ENCODE assay signal across 9 mouse cellular contexts in genomic region chr15:62092671-62093185, GRCm38 (mm10).
DNase-seq lines count a peak whose midpoint lies in the region; ATAC-seq and TF ChIP-seq lines count a peak whose summit lies in the region.
"Had no signal": no experiment of that assay in that cellular context is flagged by ENCODE, and none has a peak within 500 bp of the region (broad histone marks: within the 10 kb centered on the region; RNA-seq: fewer than 3 reads in every experiment).

No protein-coding gene starts in this region.

- H3K9me3 ChIP-seq in heart, embryonic 11.5 days (replicated peaks; ENCODE audit: control insufficient read depth, low read length), result no peaks in the 10 kb centered on the region
- H3K9me3 ChIP-seq in CH12.LX (replicated peaks; ENCODE audit: low read length), result no peaks in the 10 kb centered on the region
- no peaks in the 10 kb centered on the region for H3K9me3 ChIP-seq in forebrain, embryonic 11.5 days (ENCODE audit: control insufficient read depth, low read length)
- no peaks in the 10 kb centered on the region for H3K9me3 ChIP-seq in limb, embryonic 12.5 days
- no peaks in the 10 kb centered on the region for H3K9me3 ChIP-seq in stomach, embryonic 16.5 days (replicated peaks; ENCODE audit: control insufficient read depth, low read length)
- H3K9me3 ChIP-seq: G1E had no signal

- dilution Hi-C loops in CH12.LX (cut with MboI; ENCODE audit: extremely low pct_ligation_motif_present, extremely low pct_unique_long_range_greater_than_20kb, low sequenced_read_pairs), result no loop called here

- H3K36me3 ChIP-seq in heart, embryonic 11.5 days (ENCODE audit: control insufficient read depth, insufficient read depth, low read length), result no peaks in the 10 kb centered on the region
- peaks cover 13 to 90% of the 10 kb centered on the region in 2 experiments for H3K36me3 ChIP-seq in CH12.LX (replicated peaks in 1 of 2; ENCODE audit: control insufficient read depth in 1 of 2, insufficient read depth in 1 of 2, low read length in 1 of 2)
- no peaks in the 10 kb centered on the region for H3K36me3 ChIP-seq in forebrain, embryonic 11.5 days (ENCODE audit: control insufficient read depth, insufficient read depth, low read length)
- no peaks in the 10 kb centered on the region for H3K36me3 ChIP-seq in limb, embryonic 12.5 days
- H3K36me3 ChIP-seq in stomach, embryonic 16.5 days (ENCODE audit: control insufficient read depth, insufficient read depth, low read length), result no peaks in the 10 kb centered on the region

- H3K27me3 ChIP-seq in heart, embryonic 11.5 days (ENCODE audit: control insufficient read depth, insufficient read depth, low read length), result no peaks in the 10 kb centered on the region
- H3K27me3 ChIP-seq in CH12.LX (replicated peaks), result no peaks in the 10 kb centered on the region
- no peaks in the 10 kb centered on the region for H3K27me3 ChIP-seq in forebrain, embryonic 11.5 days (ENCODE audit: control insufficient read depth, insufficient read depth, low read length)
- H3K27me3 ChIP-seq in limb, embryonic 12.5 days, result no peaks in the 10 kb centered on the region
- H3K27me3 ChIP-seq in stomach, embryonic 16.5 days (ENCODE audit: control insufficient read depth, insufficient read depth, low read length), result no peaks in the 10 kb centered on the region

- WGBS in heart, embryonic 11.5 days (ENCODE audit: insufficient replicate concordance), result 4% methylated on average over 5 of the region's 5 CpGs
- 13% methylated on average over 5 of the region's 5 CpGs for WGBS in forebrain, embryonic 11.5 days
- WGBS in limb, embryonic 12.5 days, result 6% methylated on average over 5 of the region's 5 CpGs
- WGBS in stomach, embryonic 16.5 days, result 17% methylated on average over 5 of the region's 5 CpGs

- no peak for TF ChIP-seq RAD21 in CH12.LX (IDR thresholded peaks at IDR 0.05; ENCODE audit: low read depth, low read length)

- in situ Hi-C loops in CH12.LX (cut with MboI; ENCODE audit: low pct_ligation_motif_present, low pct_unique_long_range_greater_than_20kb, low sequenced_read_pairs), result no loop called here

- H3K4me2 ChIP-seq in heart, embryonic 11.5 days, result no peak overlapping the region
- no peak overlapping the region for H3K4me2 ChIP-seq in CH12.LX (ENCODE audit: insufficient read depth, low read depth, poor library complexity, severe bottlenecking)
- H3K4me2 ChIP-seq in forebrain, embryonic 11.5 days (ENCODE audit: low read depth, low read length, severe bottlenecking), result no peak overlapping the region
- 0 out of 2 replicates have a peak overlapping the region, but pooled peaks have one; percentile 13 for H3K4me2 ChIP-seq in limb, embryonic 12.5 days
- no peak overlapping the region for H3K4me2 ChIP-seq in stomach, embryonic 16.5 days (ENCODE audit: low read depth, low read length)

- no peak for DNase-seq in heart, adult 9 months (ENCODE audit: low spot score in 2 of 2)
- peak; percentile 42 for DNase-seq in CH12.LX (ENCODE audit: extremely low read depth)
- DNase-seq in forebrain, embryonic 11.5 days (ENCODE audit: low spot score), result peak; percentile 52
- no peak for DNase-seq in frontal cortex, postnatal 36 days (ENCODE audit: low spot score in 2 of 2)
- no peak for DNase-seq in right cerebral cortex, postnatal 4 days

- no peak overlapping the region; the same call in 1 of the 2 replicates for H3K27ac ChIP-seq in heart, embryonic 11.5 days (ENCODE audit: low read depth, low read length)
- H3K27ac ChIP-seq in CH12.LX (ENCODE audit: insufficient read depth, low read depth), result peak overlapping the region; percentile 54
- no peak overlapping the region for H3K27ac ChIP-seq in forebrain, embryonic 11.5 days (ENCODE audit: low read depth, low read length)
- H3K27ac ChIP-seq in limb, embryonic 12.5 days, result peak overlapping the region; percentile 46
- H3K27ac ChIP-seq in stomach, embryonic 16.5 days (ENCODE audit: low read length), result no peak overlapping the region

- peaks cover 99% of the 10 kb centered on the region for H3K79me2 ChIP-seq in CH12.LX (replicated peaks; ENCODE audit: control insufficient read depth, extremely low read depth, insufficient read depth, poor library complexity, severe bottlenecking)

- no peak overlapping the region for H3K4me3 ChIP-seq in heart, embryonic 11.5 days (ENCODE audit: low read depth, low read length)
- H3K4me3 ChIP-seq in CH12.LX (replicated peaks in 1 of 3; ENCODE audit: low read depth in 2 of 3, low read length in 2 of 3, poor library complexity in 1 of 3), result no peak overlapping the region
- H3K4me3 ChIP-seq in forebrain, embryonic 11.5 days (ENCODE audit: low read depth, low read length), result no peak overlapping the region
- no peak overlapping the region for H3K4me3 ChIP-seq in limb, embryonic 12.5 days (replicated peaks)
- H3K4me3 ChIP-seq in stomach, embryonic 16.5 days (replicated peaks; ENCODE audit: low read length), result no peak overlapping the region

- no peak; the same call in 1 of the 2 replicates for TF ChIP-seq POLR2A in CH12.LX (IDR thresholded peaks at IDR 0.05; ENCODE audit: low read depth, low read length)

- peaks cover 13% of the 10 kb centered on the region for H3K4me1 ChIP-seq in heart, embryonic 11.5 days (ENCODE audit: control insufficient read depth, insufficient read depth, low read length)
- peaks cover 45 to 99% of the 10 kb centered on the region in 2 experiments for H3K4me1 ChIP-seq in CH12.LX (ENCODE audit: control insufficient read depth in 1 of 2, insufficient read depth in 2 of 2)
- peaks cover 4% of the 10 kb centered on the region; the same call in 1 of the 2 replicates for H3K4me1 ChIP-seq in forebrain, embryonic 11.5 days (replicated peaks; ENCODE audit: control insufficient read depth, insufficient read depth, low read length)
- H3K4me1 ChIP-seq in limb, embryonic 12.5 days (replicated peaks), result peaks cover 13% of the 10 kb centered on the region
- no peaks in the 10 kb centered on the region for H3K4me1 ChIP-seq in stomach, embryonic 16.5 days (ENCODE audit: control insufficient read depth, insufficient read depth, low read length)

- peak; percentile 39; the same call in 1 of the 2 replicates for ATAC-seq in heart, embryonic 11.5 days (replicated peaks; ENCODE audit: insufficient number of reproducible peaks, low FRiP score, low TSS enrichment)
- ATAC-seq in forebrain, embryonic 11.5 days (replicated peaks; ENCODE audit: low FRiP score), result no peak
- ATAC-seq in limb, embryonic 12.5 days (ENCODE audit: insufficient number of reproducible peaks, insufficient read depth, low FRiP score, low TSS enrichment, low read depth), result 0 out of 2 replicates have a peak, but pooled peaks have one; percentile 26
- peak; percentile 41; the same call in 1 of the 2 replicates for ATAC-seq in stomach, embryonic 16.5 days (ENCODE audit: insufficient read depth, low FRiP score)

- no peak overlapping the region for H3K9ac ChIP-seq in heart, embryonic 11.5 days (ENCODE audit: low read depth, low read length)
- no peak overlapping the region for H3K9ac ChIP-seq in CH12.LX (ENCODE audit: insufficient read depth, low read depth)
- H3K9ac ChIP-seq in forebrain, embryonic 11.5 days (ENCODE audit: low read length), result no peak overlapping the region; the same call in 1 of the 2 replicates
- no peak overlapping the region for H3K9ac ChIP-seq in limb, embryonic 12.5 days (replicated peaks)
- no peak overlapping the region for H3K9ac ChIP-seq in stomach, embryonic 16.5 days (ENCODE audit: low read length)

- no peak for TF ChIP-seq CTCF in CH12.LX (conservative IDR thresholded peaks at IDR 0.05 in 1 of 2, IDR thresholded peaks at IDR 0.05 in 1 of 2; ENCODE audit: low read depth in 2 of 2, low read length in 2 of 2)

- TF ChIP-seq EP300 in CH12.LX (IDR thresholded peaks at IDR 0.05; ENCODE audit: low read length), result no peak

TF ChIP-seq in CH12.LX, 34 proteins besides CTCF, POLR2A, EP300 and RAD21:
- TF ChIP-seq CHD2 (IDR thresholded peaks at IDR 0.05; ENCODE audit: low read length) (no peak), MAFK (IDR thresholded peaks at IDR 0.05; ENCODE audit: insufficient replicate concordance, low read length) (peak; percentile 91)

Comparison
In these comparisons a context has a peak if more than half of its experiments do, and no peak if none do; other contexts are left out.
1. H3K27ac ChIP-seq: peak in CH12.LX (single experiment) and limb, embryonic 12.5 days (single experiment); none in heart, embryonic 11.5 days (single experiment), forebrain, embryonic 11.5 days (single experiment) and stomach, embryonic 16.5 days (single experiment).
2. DNase-seq: peak in CH12.LX (single experiment) and forebrain, embryonic 11.5 days (single experiment); none in heart, adult 9 months (0 of 2), frontal cortex, postnatal 36 days (0 of 2) and right cerebral cortex, postnatal 4 days (single experiment).